Mouse (Mus musculus) embryonic fibroblast, embryonic 13.5 days (primary cell): ENCODE measurements around the gene Kctd5. TPM values are rescaled to one million over a fixed set of nuclear protein-coding genes. Genes with fewer than 3 reads are reported as not detected.

ENCODE experiments used
- H3K27ac ChIP-seq: 2 replicates; pipeline ENCODE4 v1.5.1; 2012; ENCODE audit warnings: low read length, control low read depth, inconsistent platforms; ENCODE audit not compliant: insufficient read depth
- H3K4me1 ChIP-seq: 2 replicates; pipeline ENCODE4 v1.6.1; 2011; ENCODE audit warnings: low read length; ENCODE audit not compliant: control insufficient read depth, insufficient read depth
- H3K4me3 ChIP-seq: 2 replicates; pipeline ENCODE4 v1.5.1; 2011; ENCODE audit warnings: mild to moderate bottlenecking, control low read depth, low read length; ENCODE audit not compliant: insufficient read depth
- CTCF ChIP-seq: IDR thresholded peaks from 2 replicates; pipeline ENCODE4 v1.5.1; 2011; ENCODE audit warnings: mild to moderate bottlenecking, control low read depth, low read length, moderate library complexity, borderline replicate concordance; ENCODE audit not compliant: insufficient read depth
- POLR2A ChIP-seq: IDR thresholded peaks from 2 replicates; pipeline ENCODE4 v1.6.1; 2011; ENCODE audit warnings: low read depth, mild to moderate bottlenecking, control low read depth, low read length, moderate library complexity
- polyA plus RNA-seq: library from polyadenylated mRNA; stranded (reverse); fragments of >200 nt; gene quantifications from 2 replicates; pipeline ENCODE4 v1.2.4, GENCODE M21; 2011; ENCODE audit warnings: low read depth; ENCODE audit not compliant: missing spikeins, insufficient read length

The Kctd5 gene
- polyA plus RNA-seq, 1 experiment, result 80.8 TPM

GRCm38 (mm10) chr17:24037844-24038243 is 35.4 kb downstream of the Kctd5 start, which contains the start of gene Prss27:
Prss27 (plus strand) TSS chr17:24038144.
- H3K4me1 ChIP-seq, result peaks cover 7% of the 10 kb centered on the region
- H3K4me3 ChIP-seq, result no peak within 1 kb of the TSS
- no peak for TF ChIP-seq CTCF
- TF ChIP-seq POLR2A, result no peak
- no peak within 1 kb of the TSS for H3K27ac ChIP-seq

GRCm38 (mm10) chr17:24037360-24037759 is 35.9 kb downstream of the Kctd5 start:
- no peak overlapping the region for H3K27ac ChIP-seq
- no peak for TF ChIP-seq CTCF
- no peak for TF ChIP-seq POLR2A
- peaks cover 7% of the 10 kb centered on the region for H3K4me1 ChIP-seq
- H3K4me3 ChIP-seq, result no peak overlapping the region

GRCm38 (mm10) chr17:24036954-24037353 is 36.3 kb downstream of the Kctd5 start:
- TF ChIP-seq POLR2A (no peak), CTCF (peak; percentile 24; the same call in 1 of the 2 replicates)

GRCm38 (mm10) chr17:24035087-24035486 is 38.2 kb downstream of the Kctd5 start:
- no peak; the same call in 1 of the 2 replicates for TF ChIP-seq POLR2A
- no peak for TF ChIP-seq CTCF
- H3K27ac ChIP-seq, result peak overlapping the region; percentile 99
- H3K4me1 ChIP-seq, result peaks cover 7% of the 10 kb centered on the region
- H3K4me3 ChIP-seq, result no peak overlapping the region

More at GRCm38 (mm10) chr17:24036954-24037353, 36.3 kb downstream of the Kctd5 start:
- peaks cover 7% of the 10 kb centered on the region for H3K4me1 ChIP-seq
- H3K4me3 ChIP-seq, result no peak overlapping the region
- no peak overlapping the region for H3K27ac ChIP-seq

GRCm38 (mm10) chr17:24030551-24030950 is 42.7 kb downstream of the Kctd5 start:
- Histone ChIP-seq H3K4me1 (peaks cover 7% of the 10 kb centered on the region), H3K4me3 (no peak overlapping the region), H3K27ac (no peak overlapping the region)
- TF ChIP-seq CTCF, result no peak
- no peak for TF ChIP-seq POLR2A

GRCm38 (mm10) chr17:24029477-24029876 is 43.8 kb downstream of the Kctd5 start:
- Histone ChIP-seq H3K27ac (no peak overlapping the region), H3K4me1 (peaks cover 2% of the 10 kb centered on the region; the same call in 1 of the 2 replicates), H3K4me3 (no peak overlapping the region)

GRCm38 (mm10) chr17:24021375-24022199 is 51.7 kb downstream of the Kctd5 start:
- H3K4me1 ChIP-seq, result peaks cover 18% of the 10 kb centered on the region
- TF ChIP-seq POLR2A (no peak), CTCF (no peak)
- no peak overlapping the region for H3K4me3 ChIP-seq
- H3K27ac ChIP-seq, result peak overlapping the region; percentile 86

More at GRCm38 (mm10) chr17:24029477-24029876, 43.8 kb downstream of the Kctd5 start:
- TF ChIP-seq POLR2A (no peak), CTCF (no peak)

- Histone ChIP-seq H3K27ac (peak overlapping the region; percentile 86), H3K4me1 (peaks cover 18% of the 10 kb centered on the region), H3K4me3 (no peak overlapping the region)
- TF ChIP-seq CTCF (no peak), POLR2A (no peak)
Observed at GRCm38 (mm10) chr17:24020696-24021095, 52.6 kb downstream of the Kctd5 start.

GRCm38 (mm10) chr17:24015727-24016126 is 57.6 kb downstream of the Kctd5 start:
- peak; percentile 39; the same call in 1 of the 2 replicates for TF ChIP-seq CTCF
- TF ChIP-seq POLR2A, result no peak
- no peak overlapping the region for H3K4me3 ChIP-seq
- H3K27ac ChIP-seq, result no peak overlapping the region
- peaks cover 6% of the 10 kb centered on the region for H3K4me1 ChIP-seq

- TF ChIP-seq CTCF (no peak), POLR2A (no peak)
- H3K4me1 ChIP-seq, result no peaks in the 10 kb centered on the region
Observed at GRCm38 (mm10) chr17:24014433-24014965, 58.8 kb downstream of the Kctd5 start.

More at GRCm38 (mm10) chr17:24014433-24014965, 58.8 kb downstream of the Kctd5 start:
- no peak overlapping the region for H3K27ac ChIP-seq
- no peak overlapping the region for H3K4me3 ChIP-seq
